Mouse (Mus musculus): ENCODE data around the gene Tusc2.
A peak's percentile ranks its signal among the peaks of the same experiment; 100 is the strongest.

Gene Tusc2

GRCm38 (mm10) chr9:107587833-107588639, 25.0 kb downstream of the Tusc2 start:
- no peak for DNase-seq (ENCODE audit: low spot score)

GRCm38 (mm10) chr9:107590058-107590772, 27.2 kb downstream of the Tusc2 start:
- no peak for DNase-seq (ENCODE audit: low spot score)

- DNase-seq (ENCODE audit: low spot score): no peak
These were observed 27.7 kb downstream of the Tusc2 start for GRCm38 (mm10) chr9:107590773-107591060.

GRCm38 (mm10) chr9:107593101-107593976, 30.3 kb downstream of the Tusc2 start:
- no peak for DNase-seq (ENCODE audit: low spot score)

- no peak for DNase-seq (ENCODE audit: low spot score)
These were observed 31.4 kb downstream of the Tusc2 start for GRCm38 (mm10) chr9:107594281-107595062.

GRCm38 (mm10) chr9:107596619-107597569, 33.8 kb downstream of the Tusc2 start:
- no peak for DNase-seq (ENCODE audit: low spot score)

GRCm38 (mm10) chr9:107598385-107598784, 35.3 kb downstream of the Tusc2 start:
- no peak for DNase-seq (ENCODE audit: low spot score)

- DNase-seq (ENCODE audit: low spot score): no peak
These were observed 36.4 kb downstream of the Tusc2 start for GRCm38 (mm10) chr9:107599433-107599832.

- no peak for DNase-seq (ENCODE audit: low spot score)
These were observed 36.8 kb downstream of the Tusc2 start for GRCm38 (mm10) chr9:107599842-107600241.

GRCm38 (mm10) chr9:107600745-107601144, 37.7 kb downstream of the Tusc2 start:
- peak; percentile 26 for DNase-seq (ENCODE audit: low spot score)

GRCm38 (mm10) chr9:107601275-107601674, 38.2 kb downstream of the Tusc2 start:
- no peak for DNase-seq (ENCODE audit: low spot score)

GRCm38 (mm10) chr9:107602068-107602648, 39.1 kb downstream of the Tusc2 start:
- peak; percentile 82 for DNase-seq (ENCODE audit: low spot score)

- DNase-seq (ENCODE audit: low spot score): no peak
These were observed 40.2 kb downstream of the Tusc2 start for GRCm38 (mm10) chr9:107603251-107603650.

GRCm38 (mm10) chr9:107605041-107605661, 42.1 kb downstream of the Tusc2 start:
- no peak for DNase-seq (ENCODE audit: low spot score)

- DNase-seq (ENCODE audit: low spot score): no peak
These were observed 43.5 kb downstream of the Tusc2 start for GRCm38 (mm10) chr9:107606591-107606990.

GRCm38 (mm10) chr9:107607036-107607435, 44.0 kb downstream of the Tusc2 start:
- no peak for DNase-seq (ENCODE audit: low spot score)

GRCm38 (mm10) chr9:107607653-107608245, 44.7 kb downstream of the Tusc2 start:
- no peak for DNase-seq (ENCODE audit: low spot score)

GRCm38 (mm10) chr9:107608741-107609432, 45.8 kb downstream of the Tusc2 start, which contains the start of gene Sema3b:
TSS of gene Sema3b (minus strand) at chr9:107609229.
- no peak for DNase-seq (ENCODE audit: low spot score)

- DNase-seq (ENCODE audit: low spot score): no peak
These were observed 46.4 kb downstream of the Tusc2 start for GRCm38 (mm10) chr9:107609433-107609830.
